Mouse (Mus musculus) kidney, postnatal 0 days (tissue): ENCODE data around the gene Baiap2l1. TPM values are rescaled to one million over a fixed set of nuclear protein-coding genes. Genes with fewer than 3 reads are reported as not detected.

Source experiments
- ATAC-seq: fragments of 200-750 bp; cut with Nextera tagmentation; replicated peaks from 2 replicates; pipeline ENCODE4 v1.8.0; 2017; ENCODE audit warnings: low read depth, moderate number of reproducible peaks, moderate TSS enrichment, moderate library complexity; ENCODE audit not compliant: low FRiP score
- DNase-seq: peaks from one replicate; pipeline ENCODE4 v3.0.0-alpha.2; 2016; ENCODE audit warnings: low spot score
- H3K27ac ChIP-seq: fragments of 300-500 bp; sonication (generic); 2 replicates; pipeline ENCODE4 v1.5.1; 2014; ENCODE audit warnings: mild to moderate bottlenecking
- H3K27me3 ChIP-seq: fragments of 300-500 bp; sonication (generic); 2 replicates; pipeline ENCODE4 v1.6.1; 2014; ENCODE audit warnings: low read length, mixed read lengths; ENCODE audit not compliant: insufficient read depth
- H3K36me3 ChIP-seq: fragments of 300-500 bp; sonication (generic); 2 replicates; pipeline ENCODE4 v1.6.1; 2014; ENCODE audit warnings: low read length, mixed read lengths; ENCODE audit not compliant: insufficient read depth
- H3K4me1 ChIP-seq: fragments of 300-500 bp; sonication (generic); replicated peaks from 2 replicates; pipeline ENCODE4 v1.6.1; 2014; ENCODE audit warnings: antibody characterized with exemption, low read length, mixed read lengths; ENCODE audit not compliant: insufficient read depth
- H3K4me2 ChIP-seq: fragments of 300-500 bp; sonication (generic); 2 replicates; pipeline ENCODE4 v1.6.1; 2014; ENCODE audit warnings: mild to moderate bottlenecking, low read length, moderate library complexity, mixed read lengths
- H3K4me3 ChIP-seq: fragments of 300-500 bp; sonication (generic); replicated peaks from 2 replicates; pipeline ENCODE4 v1.5.1; 2014; ENCODE audit warnings: low read depth, low read length
- H3K9ac ChIP-seq: fragments of 300-500 bp; sonication (generic); 2 replicates; pipeline ENCODE4 v1.6.1; 2014; ENCODE audit warnings: low read depth, low read length
- H3K9me3 ChIP-seq: fragments of 300-500 bp; sonication (generic); replicated peaks from 2 replicates; pipeline ENCODE4 v1.6.1; 2016; ENCODE audit warnings: low read length, inconsistent platforms, mixed read lengths
- CTCF ChIP-seq: IDR thresholded peaks from 2 replicates; pipeline ENCODE4 v1.5.1; 2016; ENCODE audit warnings: antibody characterized with exemption, low read depth, mild to moderate bottlenecking, moderate library complexity
- WGBS: fragments of 180-500 bp; shearing (Covaris S2); extraction: QIAGEN DNeasy Blood & Tissue Kit; methylation state at CpG from one replicate; pipeline ENCODE4 v1.1.7; 2014; 5-methylcytosine and 5-hydroxymethylcytosine counted together
- polyA plus RNA-seq: library from polyadenylated mRNA; unstranded; fragments of >200 nt; fragmentation: Nextera tagmentation; extraction: Ambion mirVana; gene quantifications from 2 replicates; pipeline ENCODE4 v1.2.1, GENCODE M21; 2015

Gene Baiap2l1
- polyA plus RNA-seq, 1 experiment from 2014 or later, result 14.0 TPM

GRCm38 (mm10) chr5:144243901-144244487 lies 113.9 kb downstream of the Baiap2l1 start, which contains the start of gene Bri3:
Gene Bri3, plus strand, starts transcription at chr5:144244437.
- Histone ChIP-seq H3K4me2 (no peak within 1 kb of the TSS), H3K27me3 (no peaks in the 10 kb centered on the region), H3K27ac (no peak within 1 kb of the TSS), H3K4me1 (0 out of 2 replicates have a peak, but pooled peaks cover 9% of the 10 kb centered on the region), H3K36me3 (no peaks in the 10 kb centered on the region), H3K4me3 (no peak within 1 kb of the TSS), H3K9ac (no peak within 1 kb of the TSS), H3K9me3 (no peaks in the 10 kb centered on the region)
- 87% methylated on average over 7 of the region's 7 CpGs for WGBS
- TF ChIP-seq CTCF, result no peak
- DNase-seq (no peak), ATAC-seq (no peak)

- Histone ChIP-seq H3K4me1 (no peaks in the 10 kb centered on the region), H3K36me3 (no peaks in the 10 kb centered on the region), H3K27ac (no peak overlapping the region), H3K27me3 (no peaks in the 10 kb centered on the region), H3K4me3 (no peak overlapping the region), H3K9ac (no peak overlapping the region), H3K9me3 (no peaks in the 10 kb centered on the region), H3K4me2 (no peak overlapping the region)
- WGBS, result 70% methylated on average over 1 of the region's 1 CpGs
- DNase-seq (no peak), ATAC-seq (no peak)
- no peak for TF ChIP-seq CTCF
Measured at GRCm38 (mm10) chr5:144238969-144239368, 118.9 kb downstream of the Baiap2l1 start.

- no peak overlapping the region for H3K4me3 ChIP-seq
- H3K27me3 ChIP-seq, result no peaks in the 10 kb centered on the region
- H3K4me2 ChIP-seq, result no peak overlapping the region
- no peaks in the 10 kb centered on the region for H3K36me3 ChIP-seq
- ATAC-seq (no peak), DNase-seq (no peak)
- H3K27ac ChIP-seq, result no peak overlapping the region
- WGBS, result 83% methylated on average over 7 of the region's 7 CpGs
- no peak for TF ChIP-seq CTCF
- H3K9me3 ChIP-seq, result no peaks in the 10 kb centered on the region
- H3K9ac ChIP-seq, result no peak overlapping the region
- H3K4me1 ChIP-seq, result no peaks in the 10 kb centered on the region
Measured at GRCm38 (mm10) chr5:144234714-144235113, 123.2 kb downstream of the Baiap2l1 start.

GRCm38 (mm10) chr5:144234222-144234621 lies 123.7 kb downstream of the Baiap2l1 start:
- Histone ChIP-seq H3K36me3 (no peaks in the 10 kb centered on the region), H3K27me3 (no peaks in the 10 kb centered on the region), H3K27ac (no peak overlapping the region), H3K4me2 (no peak overlapping the region), H3K9ac (no peak overlapping the region), H3K9me3 (no peaks in the 10 kb centered on the region), H3K4me3 (no peak overlapping the region), H3K4me1 (no peaks in the 10 kb centered on the region)
- no peak for ATAC-seq
- WGBS, result 68% methylated on average over 6 of the region's 6 CpGs
- no peak for DNase-seq
- no peak for TF ChIP-seq CTCF

GRCm38 (mm10) chr5:144232531-144232930 lies 125.4 kb downstream of the Baiap2l1 start:
- Histone ChIP-seq H3K4me2 (no peak overlapping the region), H3K4me3 (no peak overlapping the region), H3K36me3 (no peaks in the 10 kb centered on the region), H3K9ac (no peak overlapping the region), H3K4me1 (no peaks in the 10 kb centered on the region), H3K9me3 (no peaks in the 10 kb centered on the region), H3K27ac (no peak overlapping the region), H3K27me3 (no peaks in the 10 kb centered on the region)
- ATAC-seq (no peak), DNase-seq (no peak)
- WGBS, result 87% methylated on average over 5 of the region's 5 CpGs
- no peak for TF ChIP-seq CTCF

GRCm38 (mm10) chr5:144231410-144231809 lies 126.5 kb downstream of the Baiap2l1 start:
- no peaks in the 10 kb centered on the region for H3K36me3 ChIP-seq
- H3K9ac ChIP-seq, result no peak overlapping the region
- ATAC-seq, result no peak; the same call in 1 of the 2 replicates
- no peak overlapping the region for H3K4me2 ChIP-seq
- H3K27me3 ChIP-seq, result no peaks in the 10 kb centered on the region
- H3K27ac ChIP-seq, result no peak overlapping the region
- DNase-seq, result peak; percentile 40
- no peak overlapping the region for H3K4me3 ChIP-seq
- H3K4me1 ChIP-seq, result no peaks in the 10 kb centered on the region
- WGBS, result 80% methylated on average over 1 of the region's 1 CpGs
- no peaks in the 10 kb centered on the region for H3K9me3 ChIP-seq
- peak; percentile 65 for TF ChIP-seq CTCF

GRCm38 (mm10) chr5:144230216-144230615 lies 127.7 kb downstream of the Baiap2l1 start:
- H3K9me3 ChIP-seq, result no peaks in the 10 kb centered on the region
- no peak overlapping the region for H3K4me2 ChIP-seq
- H3K27ac ChIP-seq, result no peak overlapping the region
- H3K4me3 ChIP-seq, result no peak overlapping the region
- WGBS, result 87% methylated on average over 7 of the region's 7 CpGs
- TF ChIP-seq CTCF, result no peak
- ATAC-seq (no peak), DNase-seq (no peak)
- no peaks in the 10 kb centered on the region for H3K4me1 ChIP-seq
- H3K36me3 ChIP-seq, result no peaks in the 10 kb centered on the region
- no peak overlapping the region for H3K9ac ChIP-seq
- H3K27me3 ChIP-seq, result no peaks in the 10 kb centered on the region
